Mouse (Mus musculus) heart, postnatal 14 days (tissue): Measurements from ENCODE around the gene Tex44. TPM values are rescaled to one million over a fixed set of nuclear protein-coding genes. Genes with fewer than 3 reads are reported as not detected.

Experiments
- DNase-seq, 2 experiments: peaks; one replicate each; pipeline ENCODE4 v3.0.0; 2021 to 2022
- intact Hi-C: fragments of 180-260 bp; cut with DNase I; formaldehyde crosslinking; loops from one replicate; pipeline ENCODE4 v1.15.1; 2025
- total RNA-seq, 2 experiments: library from RNA; stranded (reverse); gene quantifications; 2 replicates each; pipeline ENCODE4 v1.2.3; 2021

Tex44 gene
- total RNA-seq, 2 experiments from 2014 or later, result not detected

DNA sequence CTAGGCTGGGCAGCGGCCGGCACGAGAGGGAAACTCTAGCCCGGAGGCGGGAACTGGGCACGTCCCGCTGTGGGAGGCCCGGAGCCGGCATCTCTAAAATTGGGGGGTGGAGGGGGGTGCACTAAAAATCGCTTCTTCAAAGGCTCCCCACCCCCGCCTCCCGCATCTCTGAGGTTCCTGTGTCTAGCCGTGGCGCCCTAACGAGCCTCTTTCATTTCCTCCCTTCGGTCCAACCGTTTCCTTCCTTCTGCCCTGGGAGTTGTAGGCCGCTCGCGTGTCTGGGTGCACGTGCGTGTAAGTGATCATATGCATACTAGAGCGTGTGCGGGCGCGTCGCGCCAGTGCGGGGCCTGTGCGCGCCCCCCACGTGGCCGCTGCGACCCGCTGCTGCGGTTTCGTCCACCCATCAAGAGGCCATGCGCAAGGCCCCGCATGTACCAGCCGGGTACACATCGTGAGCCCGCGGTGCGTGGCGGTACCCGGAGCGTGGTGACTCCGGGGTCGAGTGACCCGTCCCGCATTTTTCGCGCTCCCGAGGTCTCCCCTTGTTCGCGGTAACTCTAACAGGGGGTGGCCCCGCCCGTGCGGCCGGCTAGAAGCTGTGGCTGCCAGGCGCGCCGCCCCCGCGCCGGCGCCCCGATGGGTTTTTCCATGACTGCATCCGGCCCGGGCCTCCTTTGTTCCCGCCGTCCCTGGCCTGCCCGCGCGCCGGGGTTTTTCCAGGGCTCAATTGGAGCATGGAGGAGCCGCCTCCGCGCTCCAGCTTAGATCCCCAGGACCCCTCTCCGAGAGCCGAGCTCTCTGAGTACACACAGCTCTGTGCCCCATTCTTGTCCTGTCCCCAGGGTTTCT, 16.1 kb downstream of the Tex44 start:
- intact Hi-C loops, result no loop called here
- DNase-seq, result peak; percentile 90 to 92

DNA sequence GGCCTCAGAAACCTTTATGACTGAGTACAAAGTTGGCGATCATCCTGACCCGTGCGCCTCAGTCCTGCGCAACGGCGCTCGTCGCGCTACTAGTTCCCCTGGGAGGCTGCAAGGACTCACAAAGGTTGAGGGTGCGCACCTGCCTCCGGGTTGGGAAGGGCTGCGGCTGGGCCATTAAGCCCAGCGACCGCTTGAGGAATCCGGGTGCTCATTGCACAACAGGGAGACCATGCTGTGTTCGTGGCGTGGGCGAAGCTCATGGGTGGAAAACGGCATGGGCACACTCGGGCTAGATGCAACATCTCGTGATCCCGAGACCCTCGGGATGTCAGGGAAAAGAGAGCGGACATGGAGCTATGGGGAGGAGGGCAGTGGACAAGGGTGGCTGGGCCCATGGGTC, 16.7 kb downstream of the Tex44 start:
- intact Hi-C loops, result no loop called here
- DNase-seq, result no peak

DNA sequence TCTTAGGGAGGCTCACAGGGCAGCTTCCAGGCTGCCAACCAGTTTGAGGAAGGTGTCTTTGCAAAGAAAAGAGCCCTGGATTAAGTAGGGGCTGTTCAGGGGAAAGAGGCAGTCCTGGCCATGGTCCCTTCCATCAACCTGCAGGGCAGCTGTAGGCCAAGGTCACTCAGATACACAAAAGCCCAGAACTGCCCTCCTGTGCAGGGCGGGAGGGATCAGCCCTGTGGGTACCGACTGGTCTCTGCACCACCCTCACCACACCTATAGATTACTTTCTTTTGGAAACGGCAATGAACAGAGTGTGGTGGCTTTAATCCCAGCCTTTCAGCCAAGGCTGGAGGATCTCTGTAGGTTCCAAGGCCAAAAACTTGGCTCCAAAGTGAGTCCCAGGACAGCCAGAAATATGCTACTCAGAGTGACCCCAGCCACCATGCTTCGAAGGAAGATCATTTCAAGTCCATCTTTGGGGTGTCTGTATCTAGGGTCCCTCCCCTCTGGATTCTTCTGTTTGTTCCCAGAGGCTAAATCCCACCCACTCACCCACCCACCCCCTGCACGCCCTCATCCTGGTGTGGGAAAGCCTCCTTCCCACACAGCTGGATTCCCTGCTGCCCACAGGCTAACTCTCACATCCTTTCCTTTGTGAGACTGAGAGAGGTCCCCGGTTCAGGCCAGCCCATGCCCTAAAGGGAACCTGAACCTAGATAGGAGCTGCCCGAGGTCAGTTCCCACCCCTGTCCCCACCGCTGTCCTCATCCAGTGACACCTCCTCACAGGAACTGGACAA, 17.4 kb downstream of the Tex44 start:
- peak in 1 of 2 experiments; percentile 26 for DNase-seq
- intact Hi-C loops, result loop anchor here (1.0 kb wide), 1 partner anchor 26 kb away; no protein-coding TSS in a partner anchor

DNA sequence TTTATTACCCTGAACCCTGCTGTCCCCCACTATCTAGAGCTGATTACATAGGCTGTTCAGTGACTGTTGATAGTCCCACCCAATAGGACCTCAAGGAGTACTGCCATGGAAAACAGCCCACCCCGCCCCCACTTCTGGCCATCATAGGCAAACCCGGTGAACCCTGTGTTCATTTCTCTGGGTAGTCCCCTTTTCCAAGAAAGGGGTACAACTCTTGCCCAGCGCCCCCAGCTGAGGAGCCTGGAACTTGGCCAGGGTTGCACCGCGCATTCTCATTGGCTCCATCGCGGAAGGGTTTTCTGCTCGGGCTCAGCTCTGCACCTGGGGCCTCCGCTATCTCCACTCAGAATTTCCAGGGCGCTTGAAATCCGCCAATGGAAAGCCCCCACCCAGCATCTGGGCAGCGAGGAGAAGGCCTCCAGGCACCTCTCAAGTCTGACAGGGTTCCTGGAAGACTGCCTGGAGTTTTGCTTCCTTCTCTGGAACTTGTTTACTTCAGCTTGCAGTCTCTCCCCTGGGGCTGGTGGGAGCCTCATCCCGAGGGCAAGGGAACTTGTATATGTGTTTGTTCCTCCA, 21.6 kb downstream of the Tex44 start:
- DNase-seq, result peak; percentile 49 to 66
- intact Hi-C loops, result no loop called here

DNA sequence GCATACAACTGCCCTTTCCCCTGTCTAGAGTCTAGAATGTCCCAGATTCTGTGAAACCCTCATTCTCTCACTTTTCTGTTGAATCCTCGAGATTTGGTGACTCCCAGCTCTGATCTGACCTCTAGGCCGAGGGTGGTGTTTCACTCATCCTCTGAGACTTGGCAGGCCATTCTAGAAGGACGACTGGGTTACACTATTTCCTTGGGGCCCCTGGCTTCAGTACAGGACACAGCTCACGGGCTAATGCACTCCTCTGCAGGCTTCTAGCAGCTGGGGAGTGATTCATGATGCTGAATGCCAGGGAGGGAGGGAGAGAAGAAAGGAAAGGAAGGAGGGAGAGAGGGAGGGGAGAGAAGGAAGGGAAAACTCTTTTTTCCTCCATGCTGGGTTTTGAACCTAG, 22.1 kb downstream of the Tex44 start:
- intact Hi-C loops, result no loop called here
- peak; percentile 44 to 59 for DNase-seq

DNA sequence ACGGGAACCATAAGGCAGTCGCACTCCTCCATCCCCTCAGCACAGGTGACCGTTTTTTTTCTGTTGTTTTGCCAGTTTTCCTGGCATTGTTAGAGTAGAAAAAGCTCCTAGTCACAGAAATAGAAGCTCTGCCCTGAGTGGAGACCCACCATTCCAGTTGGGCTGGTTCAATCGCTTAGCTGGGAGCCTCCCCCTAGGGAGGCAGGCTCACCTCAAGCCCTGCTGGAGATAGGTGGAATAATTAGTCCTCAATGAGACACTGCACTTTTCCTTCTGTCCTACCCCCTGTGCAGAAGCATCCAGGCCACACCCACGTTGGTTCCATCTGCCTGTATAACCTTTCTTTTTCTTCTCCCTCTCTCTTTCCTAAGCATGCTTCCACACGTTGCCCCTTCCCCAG, 23.8 kb downstream of the Tex44 start:
- intact Hi-C loops, result no loop called here
- DNase-seq, result no peak

DNA sequence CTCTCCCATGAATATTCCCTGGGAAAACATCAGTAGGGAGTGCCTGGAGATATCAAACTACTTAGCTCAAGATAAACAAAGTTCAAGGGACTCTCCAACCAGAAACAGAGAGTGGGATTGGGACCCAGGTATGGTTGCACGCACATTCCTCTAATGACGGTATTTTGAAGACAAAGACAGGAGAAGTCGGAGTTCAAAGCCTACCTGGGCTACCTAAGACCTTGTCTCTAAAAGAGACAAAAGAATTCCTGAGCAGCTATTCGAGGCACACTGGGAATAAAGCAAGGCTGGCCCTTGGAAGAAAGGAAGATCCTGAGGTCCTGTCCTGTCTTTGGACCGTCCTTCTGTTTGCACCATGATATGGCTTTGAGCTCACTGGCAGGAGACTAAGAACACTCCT, 26.6 kb downstream of the Tex44 start:
- intact Hi-C loops, result no loop called here
- DNase-seq, result no peak

DNA sequence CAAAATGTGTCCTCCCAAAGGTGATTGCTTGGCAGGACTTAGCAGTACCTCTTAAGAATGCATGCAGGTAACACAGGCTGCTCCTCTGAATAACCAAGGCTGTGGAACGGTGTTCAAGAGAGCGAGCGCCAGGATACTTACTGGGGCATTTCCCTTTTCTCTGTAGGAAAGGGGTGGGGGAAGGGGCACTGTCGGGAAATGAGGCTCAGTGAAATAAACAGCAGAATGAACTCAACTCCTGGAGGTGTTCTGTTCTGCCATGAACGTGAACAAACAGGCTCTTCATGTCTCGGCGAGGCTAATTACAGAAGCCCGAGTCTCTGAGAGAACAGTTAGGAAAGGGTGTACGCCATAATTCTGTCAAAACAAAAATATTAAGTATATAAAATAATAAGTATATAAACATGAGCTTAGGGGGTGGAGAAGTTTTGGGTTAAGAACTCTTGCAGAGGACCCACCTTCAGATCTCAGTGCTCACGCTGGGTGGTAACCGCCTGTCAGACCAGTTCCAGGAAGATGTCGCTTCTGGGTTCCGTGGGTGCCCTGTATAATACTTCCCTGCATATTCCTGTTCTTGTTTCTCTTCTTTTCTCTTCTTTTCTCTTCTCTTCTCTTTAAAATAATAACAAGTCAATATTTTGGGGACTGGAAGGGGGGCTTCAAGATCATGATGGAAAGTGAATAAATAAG, 30.9 kb downstream of the Tex44 start:
- intact Hi-C loops, result no loop called here

DNA sequence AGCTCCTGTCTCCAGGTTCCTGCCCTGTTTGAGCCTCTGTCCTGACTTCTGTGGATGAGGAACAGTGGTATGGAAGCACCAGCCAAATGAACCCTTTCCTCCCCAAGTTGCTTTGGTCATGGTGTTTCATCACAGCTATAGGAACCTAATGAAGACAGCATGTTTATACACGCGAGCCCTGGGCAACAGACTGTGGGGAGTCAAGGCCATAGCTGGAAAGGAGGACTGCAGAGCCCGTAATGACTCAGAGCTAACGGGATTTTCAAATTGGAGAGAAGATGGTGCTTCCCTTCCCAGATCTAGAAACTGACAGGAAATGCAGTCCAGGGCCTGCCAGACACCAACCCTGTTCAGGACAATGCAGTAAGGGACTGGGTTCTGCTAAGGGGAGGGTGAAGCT, 33.2 kb downstream of the Tex44 start:
- intact Hi-C loops, result no loop called here
- no peak for DNase-seq

More for the DNA sequence above, 30.9 kb downstream of the Tex44 start:
- DNase-seq, result no peak

DNA sequence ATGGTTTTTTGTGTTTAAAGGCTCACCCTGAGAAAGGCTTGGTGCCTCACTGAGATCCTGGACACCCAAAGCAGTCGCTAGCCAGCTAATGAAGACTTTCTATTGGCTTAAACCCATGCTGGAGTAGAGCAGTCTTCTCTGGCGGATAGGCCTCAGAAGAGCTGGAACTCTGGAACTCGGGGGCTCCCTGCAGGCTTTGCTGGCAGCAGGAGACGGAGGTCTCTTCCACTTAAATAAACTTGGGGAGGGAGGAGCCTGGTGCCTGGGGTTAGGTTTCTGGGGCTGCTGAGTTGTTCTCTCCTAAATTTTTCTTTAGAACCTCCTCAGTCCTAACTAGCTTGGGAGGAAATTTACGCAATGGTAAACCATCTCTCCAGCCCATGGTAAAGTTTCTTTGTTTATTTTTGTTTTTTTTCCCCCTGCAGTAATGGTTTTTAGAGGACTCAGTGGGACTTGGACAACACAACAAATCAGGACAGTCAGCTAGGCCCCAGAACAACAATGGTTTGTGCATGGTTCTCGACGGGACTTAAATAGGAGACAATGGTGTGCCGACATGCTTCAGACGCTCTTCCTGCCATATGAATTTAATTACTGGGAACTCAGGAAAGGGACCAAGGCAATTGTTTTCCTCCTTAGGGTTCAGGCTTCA, 38.2 kb downstream of the Tex44 start:
- DNase-seq, result no peak
- intact Hi-C loops, result no loop called here

DNA sequence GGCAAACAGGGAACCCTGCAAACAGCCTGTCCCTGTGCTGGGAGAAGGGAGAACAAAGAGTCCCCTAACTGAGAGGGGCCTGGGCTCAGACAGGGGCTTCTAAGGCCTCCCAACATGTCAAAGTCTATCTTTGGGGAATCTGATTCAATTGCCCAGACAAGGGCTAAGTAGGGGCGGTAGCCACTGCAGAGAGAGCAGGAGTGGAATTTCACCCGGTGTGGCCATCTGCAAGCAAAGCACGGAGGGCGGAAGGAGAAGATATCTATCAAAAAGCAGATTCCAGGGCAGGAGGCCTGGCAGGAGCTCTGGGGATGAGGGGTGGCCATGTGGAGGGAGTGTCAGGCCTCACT, 38.7 kb downstream of the Tex44 start:
- intact Hi-C loops, result no loop called here
- DNase-seq, result no peak

DNA sequence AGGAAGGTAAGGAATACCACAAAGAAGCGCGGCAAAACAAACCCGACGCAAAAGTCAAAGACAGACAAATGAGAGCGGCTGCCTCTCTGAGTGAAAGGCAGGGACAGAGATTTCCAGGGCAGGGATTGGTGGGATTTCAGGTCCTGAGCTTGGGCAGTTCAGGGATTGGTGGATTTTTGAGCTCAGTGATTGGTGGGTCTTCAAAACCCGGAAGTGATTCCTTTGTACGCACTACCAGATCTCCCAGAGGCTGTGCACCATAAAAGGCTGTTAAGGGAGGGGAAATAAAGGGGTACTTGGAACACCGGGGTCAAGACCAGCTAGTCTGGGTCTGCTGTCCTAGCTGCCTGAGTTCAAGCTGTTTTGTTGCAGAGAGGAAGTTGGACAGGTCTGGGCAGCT, 41.3 kb downstream of the Tex44 start:
- intact Hi-C loops, result no loop called here
- no peak for DNase-seq

DNA sequence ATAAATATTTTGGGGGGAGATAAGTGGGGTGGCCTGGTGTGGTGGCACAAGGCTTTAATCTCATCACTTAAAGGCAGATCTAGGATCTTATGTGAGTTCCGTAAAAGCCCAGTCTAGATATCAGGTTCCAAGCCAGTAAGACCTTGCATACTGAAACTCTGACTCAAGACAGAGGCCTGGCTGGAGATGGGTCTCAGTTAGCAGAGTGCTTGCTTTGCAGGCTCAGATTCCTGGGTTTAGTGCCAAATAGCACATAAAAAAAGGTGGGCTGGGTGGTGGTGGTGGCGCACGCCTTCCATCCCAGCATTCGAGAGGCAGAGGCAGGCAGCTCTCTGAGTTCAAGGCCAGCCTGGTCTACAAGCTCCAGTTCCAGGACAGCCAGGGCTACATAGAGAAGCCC, 43.7 kb downstream of the Tex44 start:
- DNase-seq, result no peak
- intact Hi-C loops, result loop anchor here (1.0 to 5.0 kb wide), 2 partner anchors 26 to 57 kb away; partner anchors contain the start of gene Ptma

DNA sequence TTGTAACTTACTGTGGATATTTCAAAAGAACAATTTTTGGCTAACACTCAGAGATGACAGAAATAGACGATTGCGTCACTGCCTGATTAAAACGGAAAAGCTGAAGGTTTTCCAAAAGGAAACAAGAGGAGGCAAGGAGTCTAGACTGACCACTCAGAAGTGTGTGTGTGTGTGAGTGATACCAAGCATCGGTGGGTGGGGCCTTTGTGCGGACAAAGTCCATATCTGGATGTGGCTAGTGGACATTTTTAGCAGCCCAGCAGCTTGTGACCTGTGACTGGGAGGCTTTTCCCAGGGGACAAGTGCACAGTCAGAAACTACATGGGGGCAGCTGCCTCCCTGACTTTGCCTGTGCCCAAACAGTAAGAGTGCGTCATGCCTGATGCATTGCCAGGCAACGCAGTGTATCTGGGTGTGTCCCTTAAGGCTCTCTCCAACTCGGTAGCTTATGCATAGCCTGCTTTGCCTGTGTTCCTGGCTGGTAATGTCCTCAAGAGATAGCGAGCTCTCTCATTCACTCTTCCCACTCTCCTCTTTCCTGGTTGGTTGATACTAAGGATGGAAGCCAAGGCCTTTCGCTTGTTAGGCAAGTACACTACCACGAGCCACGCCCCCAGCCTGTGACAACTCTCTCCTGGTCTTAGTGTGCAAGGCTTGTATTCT, 44.5 kb downstream of the Tex44 start:
- intact Hi-C loops, result loop anchor here (5.0 kb wide), 1 partner anchor 57 kb away; the partner anchor contains the start of gene Ptma
- peak; percentile 84 to 87 for DNase-seq

DNA sequence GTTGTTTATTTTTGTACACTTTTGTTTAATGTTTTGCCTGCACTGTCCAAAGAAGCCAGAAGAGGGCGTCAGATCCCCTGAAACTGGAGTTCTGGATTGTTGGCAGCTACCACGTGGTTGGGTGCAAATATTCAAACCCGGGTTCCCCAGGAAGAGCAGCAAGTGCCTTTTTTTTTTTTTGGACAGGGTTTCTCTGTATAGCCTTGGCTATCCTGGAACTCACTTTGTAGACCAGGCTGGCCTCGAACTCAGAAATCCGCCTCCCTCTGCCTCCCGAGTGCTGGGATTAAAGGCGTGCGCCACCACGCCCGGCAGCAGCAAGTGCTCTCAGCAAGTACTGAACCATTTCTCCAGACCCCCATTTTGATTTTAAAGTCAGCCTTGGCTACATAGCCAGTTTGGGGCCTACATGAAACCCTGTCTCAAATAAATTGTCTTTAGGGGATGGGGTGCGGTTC, 45.4 kb downstream of the Tex44 start:
- intact Hi-C loops, result loop anchor here (5.0 kb wide), 1 partner anchor 56 kb away; the partner anchor contains the start of gene Ptma
- peak; percentile 38 to 64 for DNase-seq

DNA sequence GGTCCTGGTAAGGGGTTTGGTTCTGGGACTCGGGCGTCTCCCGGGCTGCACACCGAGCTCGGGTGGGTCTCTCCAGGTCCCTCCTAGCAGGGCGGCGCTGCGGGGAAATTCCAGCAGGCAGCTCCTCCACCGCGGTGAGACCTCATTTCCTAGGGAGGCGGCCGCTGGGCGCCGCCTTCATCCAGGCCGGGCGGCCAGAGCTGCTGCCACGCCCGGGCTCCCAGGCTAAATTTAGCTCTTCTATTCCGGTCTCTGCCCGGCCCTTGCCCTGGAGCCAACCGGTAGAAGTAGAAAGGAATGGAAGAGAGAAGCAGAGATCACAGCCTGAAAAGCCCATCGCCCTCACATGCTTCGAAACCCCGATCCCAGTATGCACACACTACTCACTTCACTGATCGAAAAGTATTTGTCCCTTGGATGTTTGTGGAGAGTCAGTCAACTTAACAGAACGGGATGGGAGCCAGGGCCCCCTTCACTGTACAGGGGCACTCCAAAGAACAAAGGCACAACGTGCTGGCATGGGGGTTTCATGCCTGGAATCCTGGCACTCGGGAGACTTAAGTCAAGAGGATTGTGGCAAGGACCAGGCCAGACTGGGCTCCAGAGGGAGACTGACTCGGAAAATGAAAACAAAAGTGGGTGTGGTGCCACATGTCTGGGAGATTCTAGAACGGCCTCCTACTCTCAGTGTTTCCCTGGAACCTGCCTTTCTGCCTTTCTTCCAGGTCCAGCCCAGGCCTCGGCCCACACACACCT, 46.2 kb downstream of the Tex44 start:
- intact Hi-C loops, result loop anchor here (1.0 to 5.0 kb wide), 3 partner anchors 15 to 55 kb away; partner anchors contain the start of gene Ptma
- peak; percentile 87 to 88 for DNase-seq

DNA sequence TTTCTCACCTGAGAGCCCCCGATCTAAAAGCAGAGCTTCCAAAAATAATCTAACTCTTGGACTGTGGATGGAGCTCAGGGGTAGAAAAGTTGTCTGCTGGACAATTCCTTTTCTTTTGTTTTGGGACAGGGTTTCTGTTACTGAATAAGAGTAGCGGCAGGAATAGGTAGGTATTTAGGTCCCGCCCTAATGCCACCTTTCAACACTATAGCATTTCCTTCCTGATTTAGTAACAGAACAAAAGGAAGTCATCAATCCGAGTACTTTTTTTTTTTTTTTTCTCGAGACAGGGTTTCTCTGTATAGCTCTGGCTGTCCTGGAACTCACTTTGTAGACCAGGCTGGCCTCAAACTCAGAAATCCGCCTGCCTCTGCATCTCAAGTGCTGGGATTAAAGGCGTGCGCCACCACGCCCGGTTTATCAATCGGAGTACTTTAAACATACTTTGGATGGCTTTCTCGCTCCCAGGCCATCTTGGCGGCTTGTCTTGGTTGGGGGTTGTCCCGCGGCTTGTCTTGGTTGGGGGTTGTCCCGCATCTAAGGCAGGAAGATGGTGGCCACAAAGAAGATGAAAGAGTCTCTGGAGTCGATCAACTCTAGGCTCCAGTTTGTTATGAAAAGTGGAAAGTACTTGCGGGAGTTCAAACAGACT, 47.1 kb downstream of the Tex44 start:
- intact Hi-C loops, result loop anchor here (2.0 to 5.0 kb wide), 2 partner anchors 28 to 54 kb away; partner anchors contain the start of gene Ptma
- no peak for DNase-seq
